Mouse (Mus musculus) kidney, postnatal 0 days (tissue): ENCODE results near the gene Lsm2. TPM values are rescaled to one million over a fixed set of nuclear protein-coding genes. Genes with fewer than 3 reads are reported as not detected.

Experiments
- ATAC-seq: fragments of 200-750 bp; cut with Nextera tagmentation; replicated peaks from 2 replicates; pipeline ENCODE4 v1.8.0; 2017; ENCODE audit warnings: low read depth, moderate number of reproducible peaks, moderate TSS enrichment, moderate library complexity; ENCODE audit not compliant: low FRiP score
- DNase-seq: peaks from one replicate; pipeline ENCODE4 v3.0.0-alpha.2; 2016; ENCODE audit warnings: low spot score
- H3K27ac ChIP-seq: fragments of 300-500 bp; sonication (generic); 2 replicates; pipeline ENCODE4 v1.5.1; 2014; ENCODE audit warnings: mild to moderate bottlenecking
- H3K27me3 ChIP-seq: fragments of 300-500 bp; sonication (generic); 2 replicates; pipeline ENCODE4 v1.6.1; 2014; ENCODE audit warnings: low read length, mixed read lengths; ENCODE audit not compliant: insufficient read depth
- H3K36me3 ChIP-seq: fragments of 300-500 bp; sonication (generic); 2 replicates; pipeline ENCODE4 v1.6.1; 2014; ENCODE audit warnings: low read length, mixed read lengths; ENCODE audit not compliant: insufficient read depth
- H3K4me1 ChIP-seq: fragments of 300-500 bp; sonication (generic); replicated peaks from 2 replicates; pipeline ENCODE4 v1.6.1; 2014; ENCODE audit warnings: antibody characterized with exemption, low read length, mixed read lengths; ENCODE audit not compliant: insufficient read depth
- H3K4me2 ChIP-seq: fragments of 300-500 bp; sonication (generic); 2 replicates; pipeline ENCODE4 v1.6.1; 2014; ENCODE audit warnings: mild to moderate bottlenecking, low read length, moderate library complexity, mixed read lengths
- H3K4me3 ChIP-seq: fragments of 300-500 bp; sonication (generic); replicated peaks from 2 replicates; pipeline ENCODE4 v1.5.1; 2014; ENCODE audit warnings: low read depth, low read length
- H3K9ac ChIP-seq: fragments of 300-500 bp; sonication (generic); 2 replicates; pipeline ENCODE4 v1.6.1; 2014; ENCODE audit warnings: low read depth, low read length
- H3K9me3 ChIP-seq: fragments of 300-500 bp; sonication (generic); replicated peaks from 2 replicates; pipeline ENCODE4 v1.6.1; 2016; ENCODE audit warnings: low read length, inconsistent platforms, mixed read lengths
- CTCF ChIP-seq: IDR thresholded peaks from 2 replicates; pipeline ENCODE4 v1.5.1; 2016; ENCODE audit warnings: antibody characterized with exemption, low read depth, mild to moderate bottlenecking, moderate library complexity
- WGBS: fragments of 180-500 bp; shearing (Covaris S2); extraction: QIAGEN DNeasy Blood & Tissue Kit; methylation state at CpG from one replicate; pipeline ENCODE4 v1.1.7; 2014; 5-methylcytosine and 5-hydroxymethylcytosine counted together
- polyA plus RNA-seq: library from polyadenylated mRNA; unstranded; fragments of >200 nt; fragmentation: Nextera tagmentation; extraction: Ambion mirVana; gene quantifications from 2 replicates; pipeline ENCODE4 v1.2.1, GENCODE M21; 2015

Lsm2 gene
- polyA plus RNA-seq, 1 experiment from 2014 or later = 133 TPM

DNA sequence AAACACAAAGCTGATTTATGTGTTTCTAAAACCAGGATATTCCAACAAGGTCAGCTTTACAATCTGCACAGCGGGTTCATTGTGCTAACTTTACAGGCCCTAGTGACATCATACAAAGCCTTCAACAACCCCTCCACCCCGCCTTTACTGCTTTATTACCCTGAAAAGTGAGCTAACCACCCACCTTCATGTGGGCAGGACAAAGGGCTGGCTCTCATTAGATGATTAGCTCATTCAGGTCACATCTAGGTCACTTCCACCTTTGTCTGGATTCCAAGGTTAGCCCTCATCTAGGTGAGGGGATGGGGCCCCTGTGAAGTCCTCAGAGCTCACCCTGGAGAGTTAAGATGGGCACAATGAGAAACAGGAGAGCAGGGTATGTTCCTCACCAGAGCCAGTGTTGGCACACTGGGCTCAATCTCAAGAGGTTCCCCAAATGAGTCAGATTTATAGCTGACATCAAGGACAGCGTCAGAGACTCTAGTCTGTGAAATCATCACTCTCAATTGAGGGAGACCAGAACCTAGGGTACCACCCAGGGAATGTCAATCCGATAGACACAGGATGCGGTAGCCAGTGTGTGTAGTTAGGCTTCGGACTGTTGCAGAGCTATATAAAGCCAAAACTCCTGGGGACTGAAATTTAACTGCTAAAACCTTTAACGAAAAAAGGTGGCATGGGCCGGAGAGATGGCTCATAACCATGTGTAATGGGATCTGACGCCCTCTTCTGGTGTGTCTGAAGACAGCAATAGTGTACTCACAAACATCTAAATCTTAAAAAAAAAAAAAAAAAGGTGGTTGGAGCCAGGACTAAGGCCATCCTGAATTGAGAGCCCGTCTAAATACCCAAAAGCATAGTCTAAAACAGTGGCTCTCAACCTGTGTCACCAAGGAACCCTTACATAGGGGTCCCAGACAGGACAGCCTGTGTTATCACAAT, 30.9 kb upstream of the Lsm2 start:
- no peak for ATAC-seq
- Histone ChIP-seq H3K36me3 (peaks cover 14% of the 10 kb centered on the region), H3K27ac (peak overlapping the region; percentile 87), H3K4me1 (0 out of 2 replicates have a peak, but pooled peaks cover 4% of the 10 kb centered on the region), H3K9ac (peak overlapping the region; percentile 84), H3K27me3 (no peaks in the 10 kb centered on the region), H3K4me2 (peak overlapping the region; percentile 62), H3K9me3 (no peaks in the 10 kb centered on the region), H3K4me3 (peak overlapping the region; percentile 91)
- DNase-seq = no peak
- TF ChIP-seq CTCF = peak; percentile 48
- 17% methylated on average over 10 of the region's 10 CpGs for WGBS

DNA sequence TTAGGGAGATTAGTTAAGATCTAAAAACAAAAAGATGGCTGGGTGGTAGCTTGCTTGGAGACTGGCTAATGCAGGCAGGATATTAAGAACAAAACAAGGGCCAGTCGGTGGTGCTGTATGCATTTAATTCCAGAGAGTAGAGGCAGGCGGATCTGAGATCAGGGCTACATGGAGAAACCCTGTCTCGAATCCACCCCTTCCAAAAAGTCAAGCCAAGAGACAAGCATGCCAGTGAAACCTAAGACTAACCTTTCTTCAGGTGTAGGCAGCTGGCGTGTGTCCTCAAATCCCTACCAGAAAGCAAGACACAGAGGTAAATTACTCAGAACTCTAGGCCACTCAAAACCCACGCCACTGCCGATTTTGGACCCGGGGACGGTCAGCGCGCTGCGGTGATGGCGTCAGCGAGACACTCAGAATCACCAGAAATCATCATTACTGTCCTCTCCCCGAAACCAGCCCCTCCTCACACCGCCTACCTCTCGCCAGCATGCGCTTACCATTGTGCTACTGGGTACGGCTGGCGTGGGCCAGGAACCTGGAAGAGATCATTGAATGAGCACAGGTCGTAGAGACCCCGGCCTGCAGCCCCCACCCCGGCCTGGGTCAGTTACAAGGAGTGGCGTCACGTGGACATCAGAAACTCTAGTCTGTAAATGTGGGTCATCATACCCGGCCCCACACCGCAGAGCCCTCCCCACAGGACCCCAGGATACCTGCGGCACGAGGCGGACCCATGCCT, 29.9 kb upstream of the Lsm2 start:
- H3K4me1 ChIP-seq = 0 out of 2 replicates have a peak, but pooled peaks cover 4% of the 10 kb centered on the region
- WGBS = under 1% methylated on average over 29 of the region's 29 CpGs
- DNase-seq (no peak), ATAC-seq (no peak)
- peak overlapping the region; percentile 62 for H3K4me2 ChIP-seq
- peak overlapping the region; percentile 91 for H3K4me3 ChIP-seq
- H3K36me3 ChIP-seq = peaks cover 14% of the 10 kb centered on the region
- no peaks in the 10 kb centered on the region for H3K27me3 ChIP-seq
- no peaks in the 10 kb centered on the region for H3K9me3 ChIP-seq
- no peak for TF ChIP-seq CTCF
- H3K9ac ChIP-seq = peak overlapping the region; percentile 84
- H3K27ac ChIP-seq = peak overlapping the region; percentile 87

DNA sequence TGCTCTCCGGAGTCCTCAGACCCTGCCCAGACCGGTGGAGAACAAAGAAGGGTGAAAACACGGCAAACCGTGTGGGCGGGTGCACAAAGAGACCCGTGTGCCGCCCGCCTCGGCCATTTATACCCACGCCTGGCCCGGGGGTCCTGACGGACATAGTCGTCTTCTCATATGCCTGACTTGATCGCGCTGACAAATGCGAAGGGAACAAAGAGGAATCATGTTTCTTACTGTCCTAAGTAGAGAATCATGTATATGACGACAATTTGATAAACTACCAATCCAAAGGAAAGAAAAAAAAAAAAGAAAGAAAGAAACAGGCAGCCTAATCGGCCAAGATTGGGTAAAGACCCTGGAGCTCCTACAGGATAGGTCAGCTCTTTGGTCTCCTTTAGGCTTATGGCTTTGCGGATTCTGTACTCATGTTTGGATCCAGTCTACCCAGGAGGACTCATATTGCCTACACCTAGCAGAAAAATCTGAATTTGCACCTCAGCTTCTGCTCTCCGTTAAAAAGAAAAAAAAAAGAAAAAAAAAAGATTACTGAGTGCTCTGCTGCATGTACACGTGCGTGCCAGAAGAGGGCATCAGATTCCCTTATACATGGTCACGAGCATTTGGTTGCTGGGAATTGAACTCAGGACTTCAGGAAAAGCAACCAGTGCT, 29.2 kb upstream of the Lsm2 start:
- TF ChIP-seq CTCF = peak; percentile 78
- peak overlapping the region; percentile 87 for H3K27ac ChIP-seq
- ATAC-seq (peak; percentile 65), DNase-seq (peak; percentile 92)
- no peaks in the 10 kb centered on the region for H3K27me3 ChIP-seq
- H3K9ac ChIP-seq = peak overlapping the region; percentile 84
- H3K36me3 ChIP-seq = peaks cover 14% of the 10 kb centered on the region
- whole genome bisulfite sequencing = 1% methylated on average over 23 of the region's 23 CpGs
- peak overlapping the region; percentile 62 for H3K4me2 ChIP-seq
- H3K9me3 ChIP-seq = no peaks in the 10 kb centered on the region
- peak overlapping the region; percentile 91 for H3K4me3 ChIP-seq
- 0 out of 2 replicates have a peak, but pooled peaks cover 4% of the 10 kb centered on the region for H3K4me1 ChIP-seq

DNA sequence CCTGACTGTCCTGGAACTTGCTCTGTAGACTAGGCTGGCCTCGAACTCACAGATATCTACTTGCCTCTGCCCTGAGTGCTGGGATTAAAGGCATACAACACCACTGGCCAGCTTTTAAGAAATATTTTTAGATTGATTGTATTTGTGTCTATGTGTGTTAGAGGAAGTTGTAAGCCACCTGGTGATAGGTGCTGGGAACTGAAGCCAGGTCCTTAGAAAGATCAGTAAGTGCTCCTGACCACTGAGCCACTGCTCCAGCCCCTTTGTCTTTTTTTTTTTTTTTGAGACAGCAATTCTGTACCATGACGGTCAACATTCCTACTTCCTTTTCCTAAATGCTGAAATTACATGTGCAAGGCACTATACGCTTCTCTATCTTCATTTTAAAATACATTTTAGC, 28.4 kb upstream of the Lsm2 start:
- H3K4me1 ChIP-seq = 0 out of 2 replicates have a peak, but pooled peaks cover 4% of the 10 kb centered on the region
- no peak overlapping the region for H3K9ac ChIP-seq
- DNase-seq (no peak), ATAC-seq (no peak)
- 0 out of 2 replicates have a peak overlapping the region, but pooled peaks have one; percentile 62 for H3K4me2 ChIP-seq
- no peak overlapping the region for H3K4me3 ChIP-seq
- 87% methylated on average over 3 of the region's 3 CpGs for WGBS
- TF ChIP-seq CTCF = no peak
- H3K36me3 ChIP-seq = peaks cover 14% of the 10 kb centered on the region
- no peaks in the 10 kb centered on the region for H3K9me3 ChIP-seq
- peak overlapping the region; percentile 87; the same call in 1 of the 2 replicates for H3K27ac ChIP-seq
- H3K27me3 ChIP-seq = no peaks in the 10 kb centered on the region

DNA sequence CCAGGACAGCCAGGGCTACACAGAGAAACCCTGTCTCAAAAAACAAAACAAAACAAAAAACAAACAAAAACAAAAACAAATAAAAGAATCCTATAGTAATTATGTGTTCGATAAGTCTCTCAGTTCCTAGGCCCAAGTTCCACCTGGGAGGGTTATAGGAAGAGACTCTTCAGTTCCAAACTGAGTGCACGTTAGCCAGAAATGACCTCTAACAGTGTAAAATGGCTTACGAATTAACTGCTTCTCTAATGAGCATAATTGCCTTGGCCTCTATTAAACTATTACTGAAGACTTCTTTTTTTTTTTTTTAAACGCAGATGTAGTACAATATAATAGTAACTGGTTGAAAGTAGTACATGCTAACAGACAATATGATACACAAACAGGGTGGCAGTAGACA, 27.8 kb upstream of the Lsm2 start:
- Histone ChIP-seq H3K4me1 (0 out of 2 replicates have a peak, but pooled peaks cover 4% of the 10 kb centered on the region), H3K9ac (no peak overlapping the region), H3K27ac (no peak overlapping the region), H3K36me3 (peaks cover 14% of the 10 kb centered on the region), H3K9me3 (no peaks in the 10 kb centered on the region), H3K27me3 (no peaks in the 10 kb centered on the region), H3K4me3 (no peak overlapping the region), H3K4me2 (no peak overlapping the region)
- DNase-seq = no peak
- no peak for ATAC-seq
- no peak for TF ChIP-seq CTCF
- 81% methylated on average over 4 of the region's 4 CpGs for WGBS

DNA sequence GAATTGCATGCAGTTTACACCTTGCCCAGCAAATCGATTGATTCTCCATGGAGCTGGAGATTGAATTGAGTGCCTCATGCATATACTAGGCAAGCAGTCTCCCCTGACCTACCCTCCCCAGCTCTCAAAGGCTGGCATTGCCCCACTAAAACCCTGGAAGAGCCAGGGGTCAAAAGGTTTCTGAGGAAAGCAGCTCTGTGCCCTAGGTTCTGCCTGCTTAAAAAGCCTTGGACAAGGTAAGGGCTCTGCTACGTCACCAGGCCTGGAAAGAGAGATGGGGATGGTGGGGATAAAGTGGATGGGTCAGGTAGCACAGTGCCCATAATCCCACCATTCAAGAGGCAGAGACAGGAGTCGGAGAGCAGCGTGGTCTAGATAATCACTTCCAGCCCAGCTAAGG, 26.8 kb upstream of the Lsm2 start:
- Histone ChIP-seq H3K9me3 (no peaks in the 10 kb centered on the region), H3K27me3 (no peaks in the 10 kb centered on the region), H3K4me2 (no peak overlapping the region), H3K9ac (no peak overlapping the region), H3K4me1 (0 out of 2 replicates have a peak, but pooled peaks cover 4% of the 10 kb centered on the region), H3K27ac (no peak overlapping the region), H3K36me3 (peaks cover 11% of the 10 kb centered on the region), H3K4me3 (no peak overlapping the region)
- DNase-seq (no peak), ATAC-seq (no peak)
- TF ChIP-seq CTCF = no peak
- 88% methylated on average over 4 of the region's 4 CpGs for WGBS
